Mouse (Mus musculus): ENCODE measurements around the gene AI413582.

The AI413582 gene

DNA sequence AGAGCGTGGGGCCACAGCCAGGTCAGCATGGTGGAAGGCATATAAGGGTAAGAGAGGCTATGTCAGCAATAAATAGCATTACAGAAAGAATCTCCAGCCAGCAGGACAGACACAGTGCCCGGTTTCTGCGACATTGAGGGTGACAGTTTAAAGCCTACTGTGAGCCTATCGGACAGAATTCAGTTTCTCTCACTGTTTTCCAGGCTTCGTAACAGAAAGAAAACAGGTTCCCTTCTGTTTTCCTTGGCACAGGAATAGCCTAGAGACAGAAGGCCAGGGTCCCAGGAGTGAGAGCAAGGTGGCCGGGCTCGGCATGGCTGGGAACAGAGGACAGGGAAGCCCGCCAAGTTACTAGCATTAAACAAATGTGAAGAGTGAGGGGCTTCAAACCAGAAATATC lies 14.3 kb upstream of the AI413582 start:
- no peak for DNase-seq (ENCODE audit: low read depth, low spot score)

DNA sequence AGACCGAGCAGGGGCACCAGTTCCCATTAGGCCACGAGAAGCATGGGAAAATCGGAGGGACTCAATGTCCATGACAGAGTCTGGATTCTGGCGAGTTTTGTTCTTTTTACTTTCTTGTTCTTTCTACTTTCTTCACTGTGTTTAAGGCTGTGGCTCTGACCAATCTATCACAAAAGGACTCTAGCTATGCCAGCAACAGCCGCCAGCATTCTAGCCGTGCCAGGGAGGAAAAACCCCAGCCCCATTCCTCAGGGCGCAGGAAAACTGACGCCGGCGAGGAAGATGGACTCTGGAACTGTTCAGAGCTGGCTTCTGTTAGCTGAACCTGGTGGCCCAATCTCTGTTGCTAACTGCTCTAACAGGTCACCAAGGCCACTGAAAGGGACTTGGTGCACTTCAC lies 12.9 kb upstream of the AI413582 start:
- DNase-seq (ENCODE audit: low read depth, low spot score), result no peak

DNA sequence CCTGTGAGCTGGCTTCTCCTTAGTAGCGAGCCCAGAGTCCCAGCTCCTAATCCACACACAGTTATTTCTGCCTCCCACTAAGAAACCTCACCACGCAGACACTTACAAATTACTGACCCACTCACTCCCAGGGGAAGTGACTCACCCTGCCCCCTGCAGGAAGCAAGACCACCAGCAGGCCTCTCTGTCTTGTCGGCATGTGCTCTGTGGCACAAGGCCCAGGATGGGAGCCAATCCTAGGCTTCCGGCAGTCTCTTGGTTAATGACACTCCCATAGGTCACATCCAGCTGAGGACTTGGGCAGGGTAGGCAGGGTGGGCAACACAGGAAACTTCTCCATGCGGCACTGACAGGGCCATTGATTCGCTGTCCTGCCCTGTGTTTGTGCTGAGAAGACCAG lies 11.9 kb upstream of the AI413582 start:
- DNase-seq (ENCODE audit: low read depth, low spot score), result no peak

DNA sequence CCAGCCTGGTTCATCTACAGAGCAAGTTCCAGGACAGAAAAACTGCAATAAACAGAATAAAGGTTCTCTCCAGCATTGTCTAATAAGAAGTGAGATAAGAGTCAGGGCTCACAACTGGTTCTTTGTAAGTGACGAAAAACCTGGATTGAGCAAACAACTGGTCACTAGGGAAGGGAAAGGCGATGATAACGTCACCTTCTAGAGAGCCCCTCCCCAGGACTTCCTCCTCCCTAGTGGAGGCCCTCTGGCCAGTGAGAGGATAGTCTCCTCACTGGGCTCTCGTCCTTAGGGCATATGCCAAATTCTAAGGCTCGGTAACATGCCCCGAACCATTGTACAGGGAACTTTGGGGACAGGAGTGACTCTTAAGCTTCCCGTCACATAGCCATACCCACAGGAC lies 10.5 kb upstream of the AI413582 start:
- no peak for DNase-seq (ENCODE audit: low read depth, low spot score)

DNA sequence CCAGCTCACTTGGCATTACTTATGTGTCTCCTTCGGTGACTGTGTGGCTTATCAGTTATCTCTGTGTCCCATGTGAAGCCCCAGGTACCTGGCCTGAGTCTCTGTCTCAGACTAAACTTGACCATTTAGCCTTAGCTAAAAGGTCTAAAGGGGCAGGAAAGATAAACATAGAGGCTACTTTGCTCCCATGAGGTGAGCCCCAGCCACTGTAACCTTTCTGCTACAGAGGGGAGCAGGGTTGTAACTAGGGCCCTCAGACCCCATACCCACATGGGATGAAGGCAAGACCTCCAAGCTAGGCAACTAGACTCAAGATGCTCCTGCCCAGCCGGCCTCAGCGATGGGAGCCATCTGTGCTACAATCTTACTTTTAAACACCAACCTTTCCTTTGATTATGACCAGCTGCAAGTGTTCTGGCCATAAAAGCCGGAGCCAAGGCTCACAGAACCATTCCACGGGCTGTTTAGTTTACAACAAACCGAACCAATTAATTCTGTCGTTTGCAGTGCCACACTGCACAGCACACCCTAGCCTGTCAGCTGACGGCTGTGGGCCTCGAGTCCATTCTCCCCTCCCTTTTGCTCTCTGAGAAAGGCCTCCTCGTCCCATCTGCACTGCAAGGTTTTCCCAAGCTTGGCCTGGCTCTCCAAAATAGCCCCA lies 9.7 kb upstream of the AI413582 start:
- DNase-seq (ENCODE audit: low read depth, low spot score), result no peak

DNA sequence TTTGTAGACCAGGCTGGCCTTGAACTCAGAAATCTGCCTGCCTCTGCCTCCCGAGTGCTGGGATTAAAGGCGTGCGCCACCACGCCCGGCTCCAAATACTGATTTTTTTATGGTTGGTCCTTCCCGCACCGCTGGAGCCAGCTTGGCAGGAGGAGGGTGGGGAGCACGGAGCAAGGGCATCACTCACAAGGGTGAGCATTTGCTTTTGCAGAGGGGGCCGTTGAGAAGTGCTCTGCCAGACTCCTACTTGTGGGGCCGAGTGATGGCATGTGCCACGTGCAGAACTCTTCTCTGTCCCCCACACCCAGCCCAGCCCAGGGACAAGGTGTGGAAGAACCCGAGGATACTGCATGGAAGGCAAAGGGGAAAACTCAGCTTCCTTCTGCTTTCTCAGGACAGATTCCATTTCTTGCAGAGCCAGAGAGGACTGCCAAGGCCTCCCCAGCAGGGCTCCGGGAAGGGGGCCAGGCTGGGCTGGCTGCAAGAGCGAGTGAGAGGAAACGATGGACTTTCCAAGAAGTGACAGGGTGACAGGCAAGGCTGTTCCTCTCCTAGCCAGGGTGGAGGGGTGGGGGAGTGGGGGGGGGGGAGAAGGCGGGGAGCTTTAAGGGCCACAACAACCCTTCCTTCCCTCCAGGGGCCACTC lies 9.0 kb upstream of the AI413582 start:
- DNase-seq (ENCODE audit: low read depth, low spot score), result peak; percentile 47

DNA sequence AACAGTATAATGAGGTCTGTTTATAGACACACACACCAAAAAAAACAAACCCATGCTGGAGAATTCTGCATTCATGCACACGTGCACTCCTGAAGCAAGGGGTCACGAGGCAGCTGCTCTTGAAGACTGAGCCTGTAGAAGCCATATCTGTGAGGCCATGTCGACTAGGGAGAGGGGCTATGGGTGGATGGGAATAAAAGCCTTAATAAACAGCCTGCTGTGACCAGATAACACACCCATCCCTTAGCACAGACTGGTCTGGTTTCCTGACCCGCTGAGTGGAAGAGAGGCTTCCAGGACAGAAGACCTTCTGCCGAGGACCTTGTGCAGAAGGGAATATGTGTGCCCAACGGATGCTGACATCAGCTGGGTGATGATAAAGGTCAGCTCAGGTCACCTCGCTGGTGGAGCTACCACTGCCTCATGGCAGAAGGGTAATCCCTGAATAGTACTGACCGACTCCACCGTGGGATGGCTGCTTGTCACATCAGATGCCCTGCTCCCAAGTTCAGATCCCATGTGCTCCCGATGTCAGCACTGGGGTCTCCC lies 8.3 kb upstream of the AI413582 start:
- DNase-seq (ENCODE audit: low read depth, low spot score), result no peak

DNA sequence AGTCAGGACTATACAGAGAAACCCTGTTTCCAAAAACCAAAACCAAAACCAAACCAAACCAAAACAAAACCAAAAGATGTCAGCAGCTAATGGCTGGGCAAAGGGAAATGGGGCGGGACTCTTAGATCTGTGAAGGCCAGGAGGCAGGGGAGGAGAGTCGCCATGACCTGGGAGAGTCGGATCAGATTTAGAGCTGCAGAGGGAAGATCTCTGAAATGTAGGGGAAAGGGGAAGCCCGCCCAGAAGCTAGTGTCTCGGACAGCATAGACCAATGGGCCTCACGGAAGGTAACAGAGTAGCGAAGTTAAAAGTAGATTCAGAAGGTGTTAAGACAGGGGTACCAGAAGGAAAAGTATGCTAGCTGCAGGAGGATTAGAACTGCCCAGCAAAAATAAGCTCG lies 5.8 kb upstream of the AI413582 start:
- no peak for DNase-seq (ENCODE audit: low read depth, low spot score)

DNA sequence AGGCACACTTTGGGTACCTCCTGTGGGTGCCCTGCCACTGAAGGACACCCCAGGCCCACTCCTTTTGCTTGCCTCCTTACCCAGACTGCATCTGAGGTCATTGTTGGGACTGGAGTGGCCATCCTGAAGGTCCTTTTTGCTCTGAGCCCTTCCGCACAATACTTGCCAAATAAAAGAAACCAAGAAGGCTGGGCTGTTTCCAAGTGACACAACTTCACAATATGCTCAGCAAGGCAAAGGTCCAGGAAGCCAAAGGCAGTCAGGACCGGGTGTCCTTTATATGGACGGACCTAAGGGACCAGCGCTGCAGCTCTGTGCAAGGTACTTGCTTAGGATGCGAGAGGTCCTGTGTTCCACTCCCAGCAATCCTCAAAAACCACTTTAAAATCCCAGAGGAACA lies 2.7 kb upstream of the AI413582 start:
- no peak for DNase-seq (ENCODE audit: low read depth, low spot score)

DNA sequence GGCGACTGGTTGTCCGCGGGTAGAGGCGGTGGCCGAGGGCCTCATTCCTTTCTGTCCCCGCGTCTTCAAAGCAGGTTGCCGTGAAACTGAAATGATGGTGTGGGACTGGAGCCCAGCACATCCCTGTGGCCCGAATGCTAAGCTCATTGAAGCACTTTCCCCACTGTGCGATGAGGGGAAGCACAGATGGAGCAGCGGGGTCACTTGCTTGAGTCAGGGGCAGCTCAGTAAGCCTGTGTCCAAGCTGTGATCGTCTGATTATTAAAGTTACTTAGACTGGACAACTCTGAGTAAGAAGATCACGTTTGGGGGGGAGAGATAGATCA lies 349 bp upstream of the AI413582 start:
- no peak for DNase-seq (ENCODE audit: low read depth, low spot score)

DNA sequence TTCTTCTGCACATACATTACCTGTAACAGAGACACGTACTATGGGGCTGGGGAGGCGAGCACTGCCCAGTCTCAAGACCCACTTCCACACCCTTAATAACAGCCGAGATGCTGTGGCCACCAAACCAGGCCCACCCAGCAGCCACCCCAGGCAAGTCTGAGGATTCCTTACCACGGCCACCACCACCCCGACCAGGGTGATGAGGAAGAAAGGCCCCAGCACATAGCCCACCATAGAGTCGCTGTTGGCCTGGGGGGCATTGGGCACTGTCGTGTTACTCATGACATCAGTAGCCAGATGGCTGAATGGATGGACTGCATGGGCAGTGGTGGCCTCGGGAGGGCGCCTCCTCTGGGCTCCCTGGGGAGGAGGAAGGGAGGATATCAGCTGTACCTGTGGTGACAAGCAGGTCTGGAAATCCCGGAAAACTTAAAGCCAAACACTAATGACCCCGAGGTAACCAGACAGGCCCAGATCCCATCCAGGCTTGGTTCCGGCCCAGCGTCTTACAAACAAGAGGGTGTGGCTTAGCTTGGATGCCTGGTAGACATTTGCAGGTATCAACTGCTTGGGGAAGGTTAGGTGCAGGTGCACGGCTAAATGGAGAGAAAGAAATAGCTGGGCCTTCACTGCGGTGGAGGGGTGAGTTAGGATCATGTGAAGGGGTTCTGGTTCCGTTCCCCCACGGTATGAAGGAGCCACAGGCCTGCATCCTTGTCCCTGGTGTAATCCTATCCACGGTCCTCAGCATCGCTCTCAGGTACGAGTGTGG lies 979 bp downstream of the AI413582 start:
- no peak for DNase-seq (ENCODE audit: low read depth, low spot score)

DNA sequence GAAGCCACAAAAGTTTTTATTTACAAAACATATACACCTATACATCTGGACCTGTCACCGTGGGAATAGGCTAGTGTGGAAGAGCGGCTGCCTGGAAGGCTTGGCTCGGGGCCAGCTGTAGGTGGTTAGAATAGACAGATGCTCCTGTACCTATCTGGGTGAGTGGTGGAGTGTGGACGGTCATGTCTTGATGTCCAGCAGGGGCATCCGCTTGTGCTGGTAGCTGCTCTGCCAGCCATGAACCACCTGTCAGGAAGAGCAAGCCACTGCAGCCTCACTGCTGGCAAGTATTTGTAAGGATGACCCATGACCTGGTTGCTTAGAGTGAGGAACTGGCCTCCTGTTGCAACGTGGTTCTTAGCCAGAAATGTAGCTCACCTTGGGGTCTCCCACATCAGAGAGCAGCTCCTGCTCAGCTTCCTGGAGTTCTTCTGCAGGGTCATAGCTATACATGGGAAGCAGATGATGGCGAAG lies 1.7 kb downstream of the AI413582 start:
- no peak for DNase-seq (ENCODE audit: low read depth, low spot score)

DNA sequence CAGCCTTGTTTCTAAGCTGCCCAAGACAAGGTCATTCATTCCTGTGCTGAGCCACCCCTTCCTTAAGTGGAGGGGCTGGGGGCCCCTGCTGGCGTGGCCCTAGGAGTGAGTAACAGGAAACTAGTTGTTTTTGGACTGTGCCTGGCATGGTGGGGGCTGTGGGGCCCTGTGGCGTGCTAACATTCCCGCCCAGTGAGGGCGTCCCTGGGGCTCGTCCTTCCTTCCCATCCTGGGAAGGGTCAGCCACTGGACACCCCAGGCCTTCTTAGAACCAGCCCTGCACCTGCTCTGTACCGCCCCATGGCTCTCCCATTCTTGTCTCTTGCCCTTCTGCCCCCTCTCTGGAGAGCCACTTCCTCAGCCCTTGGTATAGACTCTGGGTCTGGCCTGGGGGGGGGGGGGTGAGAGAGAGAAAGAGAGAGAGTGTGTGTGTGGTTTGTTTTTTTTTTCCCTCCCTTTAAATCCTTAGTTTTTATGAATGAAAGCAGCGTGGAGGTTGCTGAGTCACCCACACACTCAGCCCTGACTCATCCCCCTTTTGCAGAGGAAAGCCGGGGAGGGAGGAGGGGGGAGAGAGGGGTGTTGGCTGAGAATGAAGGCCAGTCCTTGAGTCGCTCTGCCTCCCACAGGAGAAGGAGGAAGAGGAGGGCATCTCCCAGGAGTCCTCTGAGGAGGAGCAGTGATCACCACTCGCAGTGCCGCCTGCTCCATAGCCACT lies 3.6 kb downstream of the AI413582 start:
- no peak for DNase-seq (ENCODE audit: low read depth, low spot score)

DNA sequence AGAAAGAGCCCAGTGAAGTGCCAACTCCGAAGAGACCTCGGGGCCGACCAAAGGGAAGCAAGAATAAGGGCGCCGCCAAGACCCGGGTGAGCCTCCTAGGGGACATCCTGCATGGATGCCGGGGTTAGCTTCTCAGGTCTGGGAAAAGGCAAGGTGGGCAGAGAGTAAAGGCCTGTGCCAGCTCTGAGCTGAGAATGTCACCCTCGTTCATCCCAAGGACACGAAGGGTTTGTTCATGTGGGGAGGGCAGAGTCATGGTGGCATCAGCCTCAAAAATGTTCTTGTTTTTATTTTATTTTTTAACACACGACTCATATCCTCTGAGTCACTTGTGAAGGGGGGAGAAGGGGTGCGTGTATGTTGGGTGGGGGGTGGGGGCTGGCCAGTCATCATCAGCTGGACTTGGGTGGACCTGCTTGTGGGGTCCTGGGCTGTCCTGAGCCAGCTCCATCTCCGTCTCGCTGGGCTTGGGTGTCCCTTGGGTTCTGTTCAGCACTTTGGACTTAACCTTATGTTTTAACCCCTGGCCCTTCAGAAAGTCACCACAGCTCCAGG lies 4.6 kb downstream of the AI413582 start:
- DNase-seq (ENCODE audit: low read depth, low spot score), result no peak

DNA sequence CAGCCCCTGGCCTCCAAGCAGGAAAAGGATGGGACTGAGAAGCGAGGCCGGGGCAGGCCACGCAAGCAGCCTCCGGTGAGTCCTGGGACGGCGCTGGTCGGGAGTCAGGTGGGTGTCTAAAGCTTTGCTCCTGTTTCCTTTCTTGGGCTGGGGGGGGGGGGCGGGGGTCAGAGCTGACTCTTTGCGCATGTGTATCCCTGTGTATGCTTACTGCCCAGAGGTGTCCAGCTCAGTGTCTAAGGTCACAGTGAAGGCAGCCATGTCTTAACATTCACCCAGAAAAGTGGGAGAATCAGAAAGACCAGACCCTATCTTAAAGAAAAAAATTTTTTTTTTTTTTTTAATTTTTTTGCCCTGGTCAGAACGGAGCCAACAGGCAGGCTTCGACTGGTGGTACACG lies 6.0 kb downstream of the AI413582 start:
- no peak for DNase-seq (ENCODE audit: low read depth, low spot score)

DNA sequence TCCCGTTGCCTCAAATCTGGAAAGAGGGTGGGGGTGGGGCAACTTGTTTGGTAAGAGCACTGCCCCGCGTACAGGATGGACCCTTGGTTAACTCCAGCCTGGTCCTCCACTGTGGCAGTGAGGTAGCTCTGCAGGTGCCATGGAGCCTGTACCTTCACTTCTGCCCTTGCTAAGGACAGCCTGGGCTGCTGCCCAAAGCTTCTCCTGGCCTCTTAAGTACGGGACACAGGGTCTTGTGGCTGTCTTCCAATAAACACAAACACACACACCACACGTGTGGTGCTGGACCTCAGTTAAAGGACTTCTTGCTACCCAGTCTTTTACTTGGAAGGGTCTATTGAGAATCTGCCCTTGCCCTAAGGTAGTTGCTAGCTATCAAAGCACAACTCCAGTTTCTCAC lies 6.7 kb downstream of the AI413582 start:
- DNase-seq (ENCODE audit: low read depth, low spot score), result no peak

DNA sequence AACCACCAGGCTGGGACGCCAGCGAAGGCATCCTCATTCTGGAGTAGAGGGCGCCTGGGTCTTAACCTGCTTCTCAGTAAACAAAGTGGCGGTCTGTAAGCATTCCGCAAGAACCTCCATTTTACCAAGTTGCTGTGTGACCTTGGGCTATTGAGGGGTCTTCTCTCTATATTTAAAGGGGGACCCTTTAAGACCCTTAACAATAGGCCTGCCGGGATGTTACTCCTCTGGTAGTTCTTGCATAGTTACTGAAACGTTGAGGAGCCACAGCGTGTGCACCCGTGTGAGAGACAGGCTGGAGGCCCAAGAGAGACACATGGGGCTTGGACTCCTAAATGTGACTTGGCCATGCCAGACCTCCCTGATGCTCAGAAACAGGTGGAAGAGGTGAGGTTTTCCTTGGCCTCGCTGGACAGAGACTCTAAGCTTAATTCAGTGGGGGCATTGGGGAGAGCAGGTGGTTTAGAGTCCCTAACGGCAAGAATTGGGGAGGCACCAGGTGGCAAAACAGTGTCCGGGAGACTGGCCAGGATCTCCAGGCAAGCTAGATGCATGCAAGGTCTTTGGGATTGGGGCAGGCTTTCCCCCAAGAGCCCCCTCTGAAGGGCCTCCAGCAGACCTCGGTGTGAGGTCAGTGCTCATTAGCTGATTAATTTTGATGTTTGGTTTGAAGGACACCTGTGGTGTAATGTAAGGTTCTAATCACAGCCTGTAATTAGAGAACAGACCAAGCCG lies 7.5 kb downstream of the AI413582 start:
- no peak for DNase-seq (ENCODE audit: low read depth, low spot score)

DNA sequence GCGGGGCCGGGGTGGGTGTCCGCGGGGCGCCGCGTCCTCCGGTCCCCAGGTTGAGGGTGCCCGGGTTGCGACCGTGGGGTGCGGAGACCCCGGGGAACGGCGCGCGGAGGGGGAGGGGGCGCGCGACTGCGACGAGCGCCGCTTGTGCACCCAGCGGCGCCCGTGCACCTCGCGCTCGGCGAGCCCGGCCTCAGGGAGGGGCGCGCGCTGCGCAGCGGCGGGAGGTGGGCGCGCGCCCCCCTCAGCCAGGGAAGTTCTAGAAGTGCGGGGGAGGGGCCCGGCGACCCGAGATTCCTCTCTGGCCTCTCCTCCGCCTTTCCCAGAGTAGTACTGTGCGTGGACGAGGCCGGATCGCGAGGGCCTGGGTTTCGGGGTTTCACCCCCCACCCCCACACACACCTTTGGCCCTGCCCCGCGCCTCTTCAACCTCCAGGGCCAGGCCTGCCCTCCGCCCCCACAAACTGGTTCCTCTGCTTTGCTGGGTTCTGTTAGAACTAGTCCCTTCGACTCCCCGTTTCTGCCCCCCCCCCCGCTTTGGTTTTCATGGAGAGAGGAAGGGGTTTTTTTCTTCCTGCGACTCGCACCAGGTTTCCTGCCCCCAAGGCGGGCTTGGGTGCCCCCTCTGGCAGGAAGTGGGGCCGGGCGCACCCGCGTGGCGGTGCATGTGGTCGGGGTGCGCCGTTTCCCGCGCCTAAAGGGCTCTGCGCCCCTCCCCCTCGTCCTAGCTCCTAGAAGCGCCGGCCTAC lies 8.2 kb downstream of the AI413582 start:
- DNase-seq (ENCODE audit: low read depth, low spot score), result no peak

DNA sequence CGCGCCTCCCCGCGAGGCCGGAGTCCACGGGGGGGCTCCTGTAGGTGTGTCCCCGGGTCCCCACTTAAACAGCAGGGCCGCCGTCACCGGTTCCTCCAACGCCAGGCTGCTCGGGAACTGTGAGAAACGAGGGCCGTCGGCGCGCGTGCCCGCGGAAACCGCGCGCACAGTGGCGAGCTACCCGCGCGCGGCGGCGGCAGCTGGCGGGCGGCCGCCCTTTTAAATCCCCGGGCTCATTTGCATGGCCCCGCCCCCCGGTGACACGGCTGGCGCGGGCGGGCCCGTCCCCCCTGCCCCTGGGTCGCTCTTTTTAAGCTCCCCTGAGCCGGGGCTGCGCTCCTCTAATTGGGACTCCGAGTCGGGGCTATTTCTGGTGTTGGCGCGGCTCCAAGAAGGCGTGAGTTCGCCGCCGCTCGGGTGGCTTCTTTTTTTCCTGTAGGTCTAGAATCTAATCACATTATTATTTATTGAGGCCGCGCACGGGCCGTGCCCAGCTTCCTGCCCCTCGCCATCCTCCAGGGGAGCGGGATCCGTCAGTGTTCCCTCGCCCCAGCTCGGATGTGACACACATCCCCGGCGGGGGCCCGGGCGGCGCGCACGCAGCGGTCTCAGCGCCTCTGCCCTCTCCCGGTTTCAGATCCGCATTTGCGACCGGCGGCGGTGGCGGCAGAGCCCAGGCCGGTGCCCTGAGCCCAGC lies 9.1 kb downstream of the AI413582 start, which contains the start of gene Hmga1:
Gene Hmga1, plus strand, starts transcription at position 183 of the 697 bp plus-strand sequence.
- DNase-seq (ENCODE audit: low read depth, low spot score), result peak; percentile 75
